ENCODE assay signal across 22 mouse cellular contexts in genomic region chr12:82209753-82210152, GRCm38 (mm10). TPM values are rescaled to one million over a fixed set of nuclear protein-coding genes. Genes with fewer than 3 reads are reported as not detected.
A peak's percentile ranks its signal among the peaks of the same experiment; 100 is the strongest.
DNase-seq lines count a peak whose midpoint lies in the region; ATAC-seq and TF ChIP-seq lines count a peak whose summit lies in the region.
"Had no signal": no experiment of that assay in that cellular context is flagged by ENCODE, and none has a peak within 500 bp of the region (broad histone marks: within the 10 kb centered on the region; RNA-seq: fewer than 3 reads in every experiment).

No protein-coding gene starts in this region.

- H3K9ac ChIP-seq in lung, postnatal 0 days (replicated peaks; ENCODE audit: low read depth) = no peak overlapping the region
- no peak overlapping the region for H3K9ac ChIP-seq in intestine, embryonic 16.5 days (ENCODE audit: low read depth, low read length)
- H3K9ac ChIP-seq: forebrain, embryonic 13.5 days; forebrain, postnatal 0 days; heart, embryonic 13.5 days; hindbrain, embryonic 12.5 days had no signal

- no peak for TF ChIP-seq CTCF in lung, postnatal 0 days (IDR thresholded peaks at IDR 0.05)

- H3K9me3 ChIP-seq in lung, postnatal 0 days (ENCODE audit: low read length) = no peaks in the 10 kb centered on the region
- no peaks in the 10 kb centered on the region for H3K9me3 ChIP-seq in intestine, embryonic 16.5 days (ENCODE audit: control insufficient read depth, low read length)
- H3K9me3 ChIP-seq: forebrain, embryonic 13.5 days; hindbrain, embryonic 12.5 days had no signal

- TF ChIP-seq EP300 in lung, postnatal 0 days (IDR thresholded peaks at IDR 0.05) = no peak

- TF ChIP-seq POLR2A in myocyte (IDR thresholded peaks at IDR 0.05; ENCODE audit: insufficient read length, low read depth) = no peak

- no peak overlapping the region for H3K4me3 ChIP-seq in lung, postnatal 0 days (ENCODE audit: low read depth, low read length)
- H3K4me3 ChIP-seq in myocyte = no peak overlapping the region
- no peak overlapping the region for H3K4me3 ChIP-seq in intestine, embryonic 16.5 days (ENCODE audit: low read length)
- H3K4me3 ChIP-seq: embryonic facial prominence, embryonic 10.5 days; forebrain, embryonic 13.5 days; heart, embryonic 13.5 days; hindbrain, embryonic 12.5 days had no signal

- no peak overlapping the region for H3K4me2 ChIP-seq in lung, postnatal 0 days (replicated peaks; ENCODE audit: low read depth, low read length)
- peak overlapping the region; percentile 43 for H3K4me2 ChIP-seq in myocyte (ENCODE audit: low read depth)
- H3K4me2 ChIP-seq in intestine, embryonic 16.5 days (ENCODE audit: low read depth, low read length) = no peak overlapping the region
- H3K4me2 ChIP-seq: forebrain, embryonic 13.5 days; heart, embryonic 13.5 days; hindbrain, embryonic 12.5 days had no signal

- DNase-seq in lung, postnatal 0 days (ENCODE audit: low spot score) = peak; percentile 46
- no peak for DNase-seq in lung, postnatal 10 days
- peak; percentile 52 for DNase-seq in NIH3T3 (ENCODE audit: low read depth)
- DNase-seq in spleen, postnatal 36 days (ENCODE audit: low spot score in 2 of 2) = no peak
- no peak for DNase-seq in kidney, adult 8-10 months
- DNase-seq: adrenal gland, adult 8-10 months; adrenal gland, postnatal 36 days; cerebellum, adult 11-12 months; cerebellum, adult 9-10 months; cerebellum, postnatal 25 days; forebrain, postnatal 0 days; gastrocnemius, postnatal 14 days; heart, postnatal 4 days had no signal

- ATAC-seq in lung, postnatal 0 days = peak; percentile 71
- 0 out of 2 replicates have a peak, but pooled peaks have one; percentile 37 for ATAC-seq in common myeloid progenitor, adult 5-6 weeks (replicated peaks; ENCODE audit: low read depth, poor library complexity, severe bottlenecking)
- ATAC-seq in intestine, embryonic 16.5 days = no peak
- ATAC-seq: forebrain, embryonic 13.5 days; forebrain, postnatal 0 days; hindbrain, embryonic 16.5 days had no signal

- peak overlapping the region; percentile 40; the same call in 1 of the 2 replicates for H3K27ac ChIP-seq in lung, postnatal 0 days (ENCODE audit: low read length)
- no peak overlapping the region for H3K27ac ChIP-seq in intestine, embryonic 16.5 days (ENCODE audit: low read length)
- H3K27ac ChIP-seq: embryonic facial prominence, embryonic 10.5 days; forebrain, embryonic 13.5 days; heart, embryonic 13.5 days; hindbrain, embryonic 12.5 days had no signal

- 18% methylated on average over 2 of the region's 2 CpGs for WGBS in lung, postnatal 0 days
- WGBS in intestine, embryonic 16.5 days = 26% methylated on average over 2 of the region's 2 CpGs

- peaks cover 41% of the 10 kb centered on the region for H3K79me2 ChIP-seq in myocyte (ENCODE audit: control insufficient read depth, insufficient read depth)

- H3K4me1 ChIP-seq in lung, postnatal 0 days (ENCODE audit: insufficient read depth, low read depth, low read length) = 0 out of 2 replicates have a peak, but pooled peaks cover 3% of the 10 kb centered on the region
- H3K4me1 ChIP-seq in intestine, embryonic 16.5 days (ENCODE audit: control insufficient read depth, insufficient read depth, low read length) = peaks cover 11% of the 10 kb centered on the region
- H3K4me1 ChIP-seq: forebrain, embryonic 13.5 days; hindbrain, embryonic 12.5 days had no signal

- no peaks in the 10 kb centered on the region for H3K36me3 ChIP-seq in lung, postnatal 0 days (ENCODE audit: insufficient read depth, low read length)
- H3K36me3 ChIP-seq in myocyte (ENCODE audit: control insufficient read depth, insufficient read depth) = no peaks in the 10 kb centered on the region
- H3K36me3 ChIP-seq in intestine, embryonic 16.5 days (ENCODE audit: control insufficient read depth, insufficient read depth, low read length) = no peaks in the 10 kb centered on the region

- H3K27me3 ChIP-seq in lung, postnatal 0 days (replicated peaks; ENCODE audit: insufficient read depth, low read length) = no peaks in the 10 kb centered on the region
- H3K27me3 ChIP-seq in myocyte (ENCODE audit: control insufficient read depth, insufficient read depth, insufficient read length) = no peaks in the 10 kb centered on the region
- no peaks in the 10 kb centered on the region for H3K27me3 ChIP-seq in intestine, embryonic 16.5 days (replicated peaks; ENCODE audit: control insufficient read depth, insufficient read depth, low read length)
- H3K27me3 ChIP-seq: CH12.LX; forebrain, embryonic 13.5 days; heart, embryonic 13.5 days; hindbrain, embryonic 12.5 days had no signal

- H3ac ChIP-seq in myocyte (ENCODE audit: control insufficient read depth, insufficient read length) = no peak overlapping the region

TF ChIP-seq in myocyte, 11 proteins besides CTCF, POLR2A, EP300 and RAD21:
- TF ChIP-seq MYOD1 (IDR thresholded peaks at IDR 0.05; ENCODE audit: control insufficient read depth in 1 of 3, insufficient read length in 2 of 3, low read depth in 2 of 3) = peak in 2 of 3 experiments; percentile 69 to 77
- no peak for TF ChIP-seq CEBPB (IDR thresholded peaks at IDR 0.05; ENCODE audit: insufficient read depth, poor library complexity, severe bottlenecking)

RNA-seq across cellular contexts. Expression of gene Sipa1l1, which starts 40.6 kb away (rescaled TPM):
- polyA plus RNA-seq in lung, postnatal 0 days (2015; fragmentation: Nextera tagmentation; extraction: Ambion mirVana) = 10.2 and 11.7 TPM in 2 replicates
- 41.3 and 47.9 TPM in 2 replicates for total RNA-seq in common myeloid progenitor, adult 5-6 weeks (2017)
- polyA plus RNA-seq in myocyte (2012; fragmentation: generic; extraction: Trizol) = 22.5 TPM
- 20.1 and 21.2 TPM in 2 replicates for polyA plus RNA-seq in intestine, embryonic 16.5 days (2015; fragmentation: Nextera tagmentation; extraction: Ambion mirVana)

Comparison
In these comparisons a context has a peak if more than half of its experiments do, and no peak if none do; other contexts are left out.
1. DNase-seq: peak in lung, postnatal 0 days (single experiment) and NIH3T3 (single experiment); none in lung, postnatal 10 days (single experiment), spleen, postnatal 36 days (0 of 2) and kidney, adult 8-10 months (0 of 2).